ENCODE assay signal across 21 mouse cellular contexts in genomic region chr16:92120899-92121531, GRCm38 (mm10).
DNase-seq lines count a peak whose midpoint lies in the region; ATAC-seq and TF ChIP-seq lines count a peak whose summit lies in the region.
"Had no signal": no experiment of that assay in that cellular context is flagged by ENCODE, and none has a peak within 500 bp of the region (broad histone marks: within the 10 kb centered on the region; RNA-seq: fewer than 3 reads in every experiment).

No protein-coding gene starts in this region.

- no peaks in the 10 kb centered on the region for H3K27me3 ChIP-seq in forebrain, embryonic 15.5 days
- H3K27me3 ChIP-seq in forebrain, embryonic 12.5 days: no peaks in the 10 kb centered on the region
- H3K27me3 ChIP-seq in midbrain, embryonic 11.5 days (ENCODE audit: control insufficient read depth, insufficient read depth, low read length): no peaks in the 10 kb centered on the region
- no peaks in the 10 kb centered on the region for H3K27me3 ChIP-seq in midbrain, embryonic 10.5 days (ENCODE audit: low read depth, poor library complexity, severe bottlenecking)
- H3K27me3 ChIP-seq: CH12.LX; heart, embryonic 13.5 days; kidney, embryonic 15.5 days; midbrain, embryonic 12.5 days; neural tube, embryonic 15.5 days had no signal

- H3K27ac ChIP-seq in forebrain, embryonic 15.5 days (replicated peaks): peak overlapping the region; percentile 16
- no peak overlapping the region for H3K27ac ChIP-seq in forebrain, embryonic 12.5 days
- no peak overlapping the region for H3K27ac ChIP-seq in midbrain, embryonic 11.5 days (ENCODE audit: low read depth, low read length)
- no peak overlapping the region for H3K27ac ChIP-seq in midbrain, embryonic 10.5 days (replicated peaks)
- H3K27ac ChIP-seq: heart, embryonic 13.5 days; kidney, embryonic 15.5 days; midbrain, embryonic 12.5 days; neural tube, embryonic 15.5 days had no signal

- peak; percentile 44; the same call in 1 of the 2 replicates for ATAC-seq in forebrain, embryonic 15.5 days (replicated peaks)
- no peak for ATAC-seq in forebrain, embryonic 12.5 days (ENCODE audit: low FRiP score)
- no peak for ATAC-seq in midbrain, embryonic 11.5 days (ENCODE audit: low FRiP score)
- ATAC-seq: intestine, embryonic 16.5 days had no signal

- H3K9me3 ChIP-seq in forebrain, embryonic 15.5 days: no peaks in the 10 kb centered on the region
- peaks cover 9% of the 10 kb centered on the region; the same call in 1 of the 2 replicates for H3K9me3 ChIP-seq in forebrain, embryonic 12.5 days
- H3K9me3 ChIP-seq in midbrain, embryonic 11.5 days (ENCODE audit: control insufficient read depth, low read length): no peaks in the 10 kb centered on the region
- H3K9me3 ChIP-seq in midbrain, embryonic 10.5 days (replicated peaks): peaks cover 13% of the 10 kb centered on the region
- H3K9me3 ChIP-seq: neural tube, embryonic 15.5 days had no signal

- peak; percentile 37 for DNase-seq in midbrain, embryonic 11.5 days (ENCODE audit: low spot score, missing footprints)
- no peak for DNase-seq in midbrain, embryonic 10.5 days (ENCODE audit: low spot score)
- peak; percentile 62 for DNase-seq in brain, embryonic 14.5 days (ENCODE audit: low read depth)
- peak; percentile 54 for DNase-seq in right cerebral cortex, postnatal 25 days
- no peak for DNase-seq in ovary, postnatal 14 days (ENCODE audit: low spot score)
- no peak for DNase-seq in cerebellum, adult 9-11 months
- DNase-seq: adrenal gland, postnatal 25 days; cerebellum, adult 9-10 months; embryo, embryonic 11 days; heart, postnatal 36 days; lung, adult 18-20 months; lung, postnatal 4 days had no signal

- no peak for TF ChIP-seq POLR2A in brain, embryonic 14.5 days (IDR thresholded peaks at IDR 0.05; ENCODE audit: borderline replicate concordance, extremely low read depth, insufficient read depth, insufficient read length, poor library complexity, severe bottlenecking)

- H3K4me3 ChIP-seq in forebrain, embryonic 15.5 days: no peak overlapping the region
- H3K4me3 ChIP-seq in forebrain, embryonic 12.5 days (replicated peaks): no peak overlapping the region
- no peak overlapping the region for H3K4me3 ChIP-seq in midbrain, embryonic 11.5 days (ENCODE audit: low read depth, low read length)
- H3K4me3 ChIP-seq in midbrain, embryonic 10.5 days: no peak overlapping the region
- H3K4me3 ChIP-seq: heart, embryonic 13.5 days; kidney, embryonic 15.5 days; midbrain, embryonic 12.5 days; myocyte; neural tube, embryonic 15.5 days had no signal

- peaks cover 16% of the 10 kb centered on the region for H3K4me1 ChIP-seq in forebrain, embryonic 15.5 days
- peaks cover 22% of the 10 kb centered on the region for H3K4me1 ChIP-seq in forebrain, embryonic 12.5 days
- peaks cover 9% of the 10 kb centered on the region for H3K4me1 ChIP-seq in midbrain, embryonic 11.5 days (ENCODE audit: control insufficient read depth, insufficient read depth, low read length)
- H3K4me1 ChIP-seq in midbrain, embryonic 10.5 days: peaks cover 21% of the 10 kb centered on the region

- 49% methylated on average over 17 of the region's 17 CpGs for WGBS in forebrain, embryonic 15.5 days
- 54% methylated on average over 17 of the region's 17 CpGs for WGBS in forebrain, embryonic 12.5 days
- 67% methylated on average over 17 of the region's 17 CpGs for WGBS in midbrain, embryonic 11.5 days
- WGBS in midbrain, embryonic 10.5 days: 74% methylated on average over 17 of the region's 17 CpGs

- no peak overlapping the region for H3K4me2 ChIP-seq in forebrain, embryonic 15.5 days (replicated peaks)
- H3K4me2 ChIP-seq in forebrain, embryonic 12.5 days: no peak overlapping the region
- H3K4me2 ChIP-seq in midbrain, embryonic 11.5 days: no peak overlapping the region
- H3K4me2 ChIP-seq: heart, embryonic 13.5 days; kidney, embryonic 15.5 days; midbrain, embryonic 12.5 days; neural tube, embryonic 15.5 days had no signal

- no peak overlapping the region for H3K9ac ChIP-seq in forebrain, embryonic 15.5 days (replicated peaks)
- no peak overlapping the region for H3K9ac ChIP-seq in forebrain, embryonic 12.5 days
- H3K9ac ChIP-seq in midbrain, embryonic 11.5 days (ENCODE audit: low read length): no peak overlapping the region
- H3K9ac ChIP-seq: heart, embryonic 13.5 days; kidney, embryonic 15.5 days; midbrain, embryonic 12.5 days; neural tube, embryonic 15.5 days had no signal

- no peak for TF ChIP-seq CTCF in brain, embryonic 14.5 days (IDR thresholded peaks at IDR 0.05; ENCODE audit: borderline replicate concordance, extremely low read depth, insufficient read depth, insufficient read length)

- no peaks in the 10 kb centered on the region for H3K36me3 ChIP-seq in forebrain, embryonic 15.5 days
- no peaks in the 10 kb centered on the region for H3K36me3 ChIP-seq in forebrain, embryonic 12.5 days (replicated peaks)
- H3K36me3 ChIP-seq in midbrain, embryonic 11.5 days (ENCODE audit: control insufficient read depth, insufficient read depth, low read length): no peaks in the 10 kb centered on the region
- H3K36me3 ChIP-seq in midbrain, embryonic 10.5 days: no peaks in the 10 kb centered on the region
- H3K36me3 ChIP-seq: heart, embryonic 13.5 days; kidney, embryonic 15.5 days; midbrain, embryonic 12.5 days; neural tube, embryonic 15.5 days had no signal

Comparison
In these comparisons a context has a peak if more than half of its experiments do, and no peak if none do; other contexts are left out.
1. DNase-seq: peak in midbrain, embryonic 11.5 days (single experiment), brain, embryonic 14.5 days (single experiment) and right cerebral cortex, postnatal 25 days (single experiment); none in midbrain, embryonic 10.5 days (single experiment), ovary, postnatal 14 days (single experiment) and cerebellum, adult 9-11 months (single experiment).